Mouse (Mus musculus): ENCODE measurements around the gene Pex19. TPM values are rescaled to one million over a fixed set of nuclear protein-coding genes. Genes with fewer than 3 reads are reported as not detected.

Gene Pex19
- total RNA-seq, 2 experiments from 2014 or later = 73.9 to 77.5 TPM

DNA sequence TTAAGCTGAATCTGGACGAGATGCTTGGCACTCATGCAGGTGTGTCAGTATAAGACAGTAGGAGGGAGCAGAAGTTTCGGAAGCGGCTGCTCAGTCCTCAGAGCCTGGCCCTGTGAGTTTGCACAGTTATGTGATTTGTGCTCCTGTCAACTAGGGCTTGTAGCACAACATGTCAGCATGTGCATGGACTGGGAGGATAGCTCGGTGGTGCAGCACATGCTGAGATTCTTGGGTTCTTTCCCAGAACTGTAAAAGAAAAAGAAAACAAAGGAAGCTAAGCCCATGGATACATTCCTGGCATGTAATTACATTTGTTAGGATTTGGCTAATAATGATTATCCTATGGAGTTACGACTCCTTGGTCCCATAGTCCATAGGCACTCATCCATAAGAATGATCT, 46.6 kb downstream of the Pex19 start:
- DNase-seq = no peak
- intact Hi-C loops (cut with DNase I) = no loop called here

DNA sequence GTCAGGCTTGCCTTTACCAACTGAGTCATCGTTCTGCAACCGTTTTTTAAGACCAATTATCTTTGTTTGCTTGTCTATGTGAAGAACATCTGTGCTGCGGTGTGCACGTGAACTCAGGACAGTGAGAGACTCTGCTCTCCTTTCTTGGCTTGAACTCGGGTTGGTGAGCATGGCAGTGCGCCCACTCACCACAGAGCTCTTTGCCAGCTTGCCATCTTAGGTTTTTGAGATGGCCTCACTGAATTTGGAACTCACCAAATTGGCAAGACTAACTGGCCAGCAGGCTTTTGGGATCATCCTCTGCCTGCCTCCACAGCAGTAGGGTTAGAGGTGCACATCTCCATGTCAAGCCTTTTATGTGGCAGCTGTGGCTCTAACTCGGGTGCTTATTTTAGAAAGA, 51.2 kb downstream of the Pex19 start:
- DNase-seq = no peak
- intact Hi-C loops (cut with DNase I) = no loop called here

DNA sequence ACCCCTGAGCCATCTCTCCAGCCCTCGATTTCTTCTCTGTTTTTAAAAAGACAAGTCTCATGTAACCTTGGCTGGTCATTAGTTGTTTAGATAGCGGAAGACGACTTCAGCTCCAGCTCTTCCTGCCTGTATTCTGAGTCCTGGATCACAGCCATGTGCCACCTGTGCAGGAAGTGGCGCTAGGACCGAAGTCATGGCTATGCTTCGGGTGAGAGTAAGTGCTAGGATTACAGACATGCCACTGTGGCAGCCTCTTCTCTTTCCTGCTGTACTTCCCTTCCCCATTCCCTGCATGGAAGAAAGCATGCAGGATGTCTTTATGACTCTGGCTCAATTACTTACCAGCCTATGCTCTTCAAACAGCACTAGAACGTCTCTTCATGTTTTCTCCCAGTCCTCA, 52.5 kb downstream of the Pex19 start:
- DNase-seq = no peak
- intact Hi-C loops (cut with DNase I) = no loop called here

DNA sequence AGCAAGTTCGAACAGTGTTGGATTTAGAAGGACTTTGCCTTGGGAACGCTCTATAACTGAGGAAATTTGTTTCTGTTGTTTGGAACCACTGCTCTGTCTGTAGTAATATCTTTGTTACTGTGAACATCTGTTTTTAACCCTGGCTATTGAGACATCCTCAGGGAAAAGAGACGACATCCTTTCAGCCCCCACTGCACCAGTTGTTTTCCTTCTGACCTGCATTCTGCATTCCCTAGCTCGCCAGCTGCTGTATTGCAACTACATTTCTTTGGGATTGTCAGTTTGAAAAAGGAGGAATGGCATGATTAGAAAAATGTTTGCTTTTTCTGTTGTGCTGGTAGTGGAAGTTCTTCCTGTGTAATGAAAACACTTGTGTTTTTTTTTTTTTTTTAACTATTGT, 54.3 kb downstream of the Pex19 start:
- intact Hi-C loops (cut with DNase I) = no loop called here

DNA sequence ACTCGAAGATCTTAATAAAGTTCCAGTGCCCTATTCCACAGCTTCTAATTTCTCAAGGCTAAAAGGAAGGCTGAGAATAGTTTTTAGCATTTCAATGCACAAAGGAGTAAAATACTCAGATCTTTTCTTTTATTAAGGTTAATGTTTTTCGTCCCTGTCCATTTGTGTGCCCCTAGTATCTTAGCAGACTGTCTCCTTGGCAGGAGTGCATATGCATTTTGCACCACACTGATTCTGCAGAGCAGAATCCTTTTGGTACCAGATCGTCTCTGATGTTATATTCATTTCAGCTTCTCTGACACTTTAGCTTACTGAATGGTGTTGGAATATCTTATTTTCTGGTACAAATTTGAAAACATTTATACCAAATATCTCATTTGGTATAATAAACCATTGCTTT, 55.2 kb downstream of the Pex19 start:
- no peak for DNase-seq
- intact Hi-C loops (cut with DNase I) = no loop called here

More for the DNA sequence above, 54.3 kb downstream of the Pex19 start:
- DNase-seq = no peak

DNA sequence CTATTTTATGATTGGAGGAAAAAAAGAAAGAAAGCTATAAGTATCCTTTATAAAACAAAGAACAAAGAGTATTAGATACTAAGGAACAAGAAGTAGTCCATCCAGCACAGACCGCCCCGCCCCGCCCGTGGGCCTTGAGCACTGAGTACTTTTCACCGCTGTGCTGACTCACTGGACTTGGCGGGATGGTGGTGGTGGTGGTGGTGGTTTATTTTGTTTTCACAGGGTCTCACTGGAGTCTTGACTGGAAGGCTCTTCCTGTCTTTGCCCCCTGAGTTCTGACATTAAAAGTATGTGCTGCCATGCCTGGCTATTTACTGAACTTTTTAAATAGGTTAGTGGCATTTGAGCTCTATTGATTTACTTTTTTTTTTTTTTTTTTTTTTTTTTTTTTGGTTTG, 56.5 kb downstream of the Pex19 start:
- DNase-seq = no peak
- intact Hi-C loops (cut with DNase I) = no loop called here

DNA sequence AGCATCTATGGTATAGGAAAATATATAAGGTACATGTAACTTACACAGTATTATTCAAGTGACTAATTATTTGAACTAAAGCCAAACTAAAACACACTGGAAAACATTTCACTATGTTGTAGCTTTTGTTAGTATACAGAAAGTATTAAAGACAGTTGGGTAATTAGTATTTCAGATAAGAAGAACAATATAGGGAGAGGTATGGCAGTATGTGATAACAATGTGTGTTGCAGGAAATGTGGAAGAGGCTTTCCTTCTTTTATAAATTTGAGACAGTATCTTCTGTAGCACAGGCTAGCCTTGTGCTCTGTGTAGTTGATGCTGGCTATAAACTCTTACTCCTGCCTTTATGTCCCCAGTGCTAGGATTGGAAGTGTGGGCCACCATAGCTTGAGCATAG, 57.4 kb downstream of the Pex19 start:
- DNase-seq = no peak
- intact Hi-C loops (cut with DNase I) = no loop called here

Other genes with a start within 250 kb of the Pex19 start
- gene Gm10521, start 231.1 kb upstream of the Pex19 start, total RNA-seq (2021) = not detected
- gene Slamf6, start 209.2 kb upstream of the Pex19 start, total RNA-seq (2021) = 1 to 10 TPM in 1 of 2 experiments, not detected in 1; 1.3 TPM
- gene Vangl2, start 98.3 kb upstream of the Pex19 start, total RNA-seq (2021) = 1 to 10 TPM; 1.4 TPM
- not detected for gene Nhlh1, start 69.2 kb upstream of the Pex19 start, total RNA-seq (2021)
- gene Copa, start 44.2 kb upstream of the Pex19 start, total RNA-seq (2021) = 10 to 100 TPM; 67.9 to 80.5 TPM
- 10 to 100 TPM; 25.1 to 28.8 TPM for gene Ncstn, start 44.0 kb upstream of the Pex19 start, total RNA-seq (2021)
- gene Dcaf8, start 21.3 kb downstream of the Pex19 start, total RNA-seq (2021) = 100 to 1,000 TPM; 165 to 181 TPM
- 10 to 100 TPM; 22.5 to 28.4 TPM for gene Pea15a, start 80.0 kb downstream of the Pex19 start, total RNA-seq (2021)
- 1,000 to 10,000 TPM; 4,749 to 5,131 TPM for gene Casq1, start 93.1 kb downstream of the Pex19 start, total RNA-seq (2021)
- gene Atp1a4, start 131.7 kb downstream of the Pex19 start, total RNA-seq (2021) = under 1 TPM; 0.51 to 0.72 TPM
- gene Igsf8, start 134.9 kb downstream of the Pex19 start, total RNA-seq (2021) = 1 to 10 TPM; 8.4 to 9.8 TPM
- 1,000 to 10,000 TPM in 1 of 2 experiments, 100 to 1,000 TPM in 1; 930 to 1,020 TPM for gene Atp1a2, start 171.3 kb downstream of the Pex19 start, total RNA-seq (2021)
- gene Kcnj9, start 202.6 kb downstream of the Pex19 start, total RNA-seq (2021) = not detected
- gene Kcnj10, start 214.5 kb downstream of the Pex19 start, total RNA-seq (2021) = not detected
- 1 to 10 TPM; 3.3 to 4.0 TPM for gene Pigm, start 249.8 kb downstream of the Pex19 start, total RNA-seq (2021)